Mouse (Mus musculus): ENCODE results near the gene Tlx1. TPM values are rescaled to one million over a fixed set of nuclear protein-coding genes. Genes with fewer than 3 reads are reported as not detected.
A peak's percentile ranks its signal among the peaks of the same experiment; 100 is the strongest.

Gene Tlx1
- total and polyA plus RNA-seq, 2 experiments from 2014 or later, result 0.31 to 0.34 TPM

GRCm38 (mm10) chr19:45143214-45143895 lies 7.1 kb upstream of the Tlx1 start:
- no peak for ATAC-seq (ENCODE audit: insufficient read depth, low read depth)
- no peaks in the 10 kb centered on the region for H3K9me3 ChIP-seq (replicated peaks; ENCODE audit: control insufficient read depth, low read length)
- peak overlapping the region; percentile 27 for H3K4me3 ChIP-seq (ENCODE audit: low read depth, low read length)
- peaks cover 3% of the 10 kb centered on the region; the same call in 1 of the 2 replicates for H3K4me1 ChIP-seq (ENCODE audit: control insufficient read depth, insufficient read depth)
- H3K4me2 ChIP-seq (ENCODE audit: low read depth, low read length), result peak overlapping the region; percentile 34
- WGBS, result 3% methylated on average over 45 of the region's 46 CpGs
- TF ChIP-seq CTCF (IDR thresholded peaks at IDR 0.05; ENCODE audit: low read depth), result no peak
- TF ChIP-seq EP300 (IDR thresholded peaks at IDR 0.05; ENCODE audit: low read depth), result no peak
- no peak overlapping the region for H3K27ac ChIP-seq (ENCODE audit: low read depth)
- H3K36me3 ChIP-seq (replicated peaks; ENCODE audit: control insufficient read depth, insufficient read depth, low read length), result no peaks in the 10 kb centered on the region
- no peak for DNase-seq (ENCODE audit: low spot score)
- no peak overlapping the region for H3K9ac ChIP-seq (replicated peaks; ENCODE audit: low read depth, low read length)
- H3K27me3 ChIP-seq (ENCODE audit: control insufficient read depth, insufficient read depth, low read length), result peaks cover 98% of the 10 kb centered on the region

GRCm38 (mm10) chr19:45147071-45147470 lies 3.4 kb upstream of the Tlx1 start:
- Histone ChIP-seq H3K4me2 (ENCODE audit: low read depth, low read length) (no peak overlapping the region), H3K27ac (ENCODE audit: low read depth) (no peak overlapping the region), H3K36me3 (replicated peaks; ENCODE audit: control insufficient read depth, insufficient read depth, low read length) (no peaks in the 10 kb centered on the region), H3K9me3 (replicated peaks; ENCODE audit: control insufficient read depth, low read length) (no peaks in the 10 kb centered on the region), H3K4me3 (ENCODE audit: low read depth, low read length) (no peak overlapping the region), H3K9ac (replicated peaks; ENCODE audit: low read depth, low read length) (no peak overlapping the region), H3K27me3 (ENCODE audit: control insufficient read depth, insufficient read depth, low read length) (peaks cover 98% of the 10 kb centered on the region), H3K4me1 (ENCODE audit: control insufficient read depth, insufficient read depth) (peaks cover 3% of the 10 kb centered on the region; the same call in 1 of the 2 replicates)
- no peak for TF ChIP-seq EP300 (IDR thresholded peaks at IDR 0.05; ENCODE audit: low read depth)
- no peak for TF ChIP-seq CTCF (IDR thresholded peaks at IDR 0.05; ENCODE audit: low read depth)
- WGBS, result 10% methylated on average over 4 of the region's 4 CpGs
- no peak for ATAC-seq (ENCODE audit: insufficient read depth, low read depth)
- DNase-seq (ENCODE audit: low spot score), result no peak

- no peak for TF ChIP-seq CTCF (IDR thresholded peaks at IDR 0.05; ENCODE audit: low read depth)
- no peak for TF ChIP-seq EP300 (IDR thresholded peaks at IDR 0.05; ENCODE audit: low read depth)
- 7% methylated on average over 36 of the region's 36 CpGs for WGBS
- Histone ChIP-seq H3K4me3 (ENCODE audit: low read depth, low read length) (peak overlapping the region; percentile 38), H3K27ac (ENCODE audit: low read depth) (no peak overlapping the region), H3K4me1 (ENCODE audit: control insufficient read depth, insufficient read depth) (no peaks in the 10 kb centered on the region), H3K27me3 (ENCODE audit: control insufficient read depth, insufficient read depth, low read length) (peaks cover 97% of the 10 kb centered on the region), H3K36me3 (replicated peaks; ENCODE audit: control insufficient read depth, insufficient read depth, low read length) (no peaks in the 10 kb centered on the region), H3K9me3 (replicated peaks; ENCODE audit: control insufficient read depth, low read length) (no peaks in the 10 kb centered on the region), H3K4me2 (ENCODE audit: low read depth, low read length) (peak overlapping the region; percentile 56), H3K9ac (replicated peaks; ENCODE audit: low read depth, low read length) (no peak overlapping the region)
- no peak for ATAC-seq (ENCODE audit: insufficient read depth, low read depth)
- DNase-seq (ENCODE audit: low spot score), result no peak
These were observed 1.1 kb downstream of the Tlx1 start for GRCm38 (mm10) chr19:45151361-45152182.

- no peaks in the 10 kb centered on the region for H3K36me3 ChIP-seq (replicated peaks; ENCODE audit: control insufficient read depth, insufficient read depth, low read length)
- no peak overlapping the region for H3K27ac ChIP-seq (ENCODE audit: low read depth)
- peaks cover 97% of the 10 kb centered on the region for H3K27me3 ChIP-seq (ENCODE audit: control insufficient read depth, insufficient read depth, low read length)
- no peak overlapping the region for H3K9ac ChIP-seq (replicated peaks; ENCODE audit: low read depth, low read length)
- TF ChIP-seq CTCF (IDR thresholded peaks at IDR 0.05; ENCODE audit: low read depth), result no peak
- TF ChIP-seq EP300 (IDR thresholded peaks at IDR 0.05; ENCODE audit: low read depth), result no peak
- 24% methylated on average over 8 of the region's 8 CpGs for WGBS
- peak overlapping the region; percentile 56 for H3K4me2 ChIP-seq (ENCODE audit: low read depth, low read length)
- no peaks in the 10 kb centered on the region for H3K4me1 ChIP-seq (ENCODE audit: control insufficient read depth, insufficient read depth)
- ATAC-seq (ENCODE audit: insufficient read depth, low read depth) (no peak), DNase-seq (ENCODE audit: low spot score) (no peak)
- peak overlapping the region; percentile 38 for H3K4me3 ChIP-seq (ENCODE audit: low read depth, low read length)
- H3K9me3 ChIP-seq (replicated peaks; ENCODE audit: control insufficient read depth, low read length), result no peaks in the 10 kb centered on the region
These were observed 1.7 kb downstream of the Tlx1 start for GRCm38 (mm10) chr19:45152183-45152650.

- Histone ChIP-seq H3K4me1 (ENCODE audit: control insufficient read depth, insufficient read depth) (no peaks in the 10 kb centered on the region), H3K4me3 (ENCODE audit: low read depth, low read length) (peak overlapping the region; percentile 38), H3K4me2 (ENCODE audit: low read depth, low read length) (peak overlapping the region; percentile 56), H3K27ac (ENCODE audit: low read depth) (0 out of 2 replicates have a peak overlapping the region, but pooled peaks have one; percentile 37), H3K9ac (replicated peaks; ENCODE audit: low read depth, low read length) (no peak overlapping the region), H3K27me3 (ENCODE audit: control insufficient read depth, insufficient read depth, low read length) (peaks cover 97% of the 10 kb centered on the region), H3K36me3 (replicated peaks; ENCODE audit: control insufficient read depth, insufficient read depth, low read length) (no peaks in the 10 kb centered on the region), H3K9me3 (replicated peaks; ENCODE audit: control insufficient read depth, low read length) (no peaks in the 10 kb centered on the region)
- WGBS, result 3% methylated on average over 44 of the region's 44 CpGs
- ATAC-seq (ENCODE audit: insufficient read depth, low read depth), result no peak
- no peak for TF ChIP-seq CTCF (IDR thresholded peaks at IDR 0.05; ENCODE audit: low read depth)
- no peak for TF ChIP-seq EP300 (IDR thresholded peaks at IDR 0.05; ENCODE audit: low read depth)
- DNase-seq (ENCODE audit: low spot score), result no peak
These were observed 3.0 kb downstream of the Tlx1 start for GRCm38 (mm10) chr19:45153311-45154058.

Measured in heart, postnatal 0 days (tissue).